Mouse (Mus musculus) hindbrain, embryonic 11.5 days (tissue): Measurements from ENCODE around the gene Zbtb3. TPM values are rescaled to one million over a fixed set of nuclear protein-coding genes. Genes with fewer than 3 reads are reported as not detected.

ENCODE experiments used
- ATAC-seq: fragments of 200-750 bp; cut with Nextera tagmentation; 2 replicates; pipeline ENCODE4 v1.8.0; 2017; ENCODE audit warnings: mild to moderate bottlenecking, moderate TSS enrichment, moderate library complexity; ENCODE audit not compliant: low FRiP score
- DNase-seq: peaks from one replicate; pipeline ENCODE4 v3.0.0-alpha.2; 2015; ENCODE audit warnings: low spot score
- H3K27ac ChIP-seq: fragments of 300-500 bp; sonication (generic); 2 replicates; pipeline ENCODE4 v1.5.1; 2014; ENCODE audit warnings: mild to moderate bottlenecking, low read depth, low read length
- H3K27me3 ChIP-seq: fragments of 300-500 bp; sonication (generic); 2 replicates; pipeline ENCODE4 v1.6.1; 2014; ENCODE audit warnings: mild to moderate bottlenecking, low read length, moderate library complexity, mixed read lengths; ENCODE audit not compliant: control insufficient read depth, insufficient read depth
- H3K36me3 ChIP-seq: fragments of 300-500 bp; sonication (generic); 2 replicates; pipeline ENCODE4 v1.6.1; 2014; ENCODE audit warnings: mild to moderate bottlenecking, low read length, moderate library complexity, mixed read lengths; ENCODE audit not compliant: control insufficient read depth, insufficient read depth
- H3K4me1 ChIP-seq: fragments of 300-500 bp; sonication (generic); replicated peaks from 2 replicates; pipeline ENCODE4 v1.6.1; 2014; ENCODE audit warnings: low read length, mixed read lengths; ENCODE audit not compliant: control insufficient read depth, insufficient read depth
- H3K4me2 ChIP-seq: fragments of 300-500 bp; sonication (generic); replicated peaks from 2 replicates; pipeline ENCODE4 v1.6.1; 2014; ENCODE audit warnings: mild to moderate bottlenecking, low read depth, low read length
- H3K4me3 ChIP-seq: fragments of 300-500 bp; sonication (generic); 2 replicates; pipeline ENCODE4 v1.5.1; 2014; ENCODE audit warnings: low read depth, low read length
- H3K9ac ChIP-seq: fragments of 300-500 bp; sonication (generic); 2 replicates; pipeline ENCODE4 v1.6.1; 2014; ENCODE audit warnings: low read depth, low read length
- H3K9me3 ChIP-seq: fragments of 300-500 bp; sonication (generic); 2 replicates; pipeline ENCODE4 v1.6.1; 2016; ENCODE audit warnings: low read length; ENCODE audit not compliant: control insufficient read depth
- WGBS: fragments of 180-500 bp; shearing (Covaris S2); extraction: QIAGEN DNeasy Blood & Tissue Kit; methylation state at CpG from one replicate; pipeline ENCODE4 v1.1.7; 2014; 5-methylcytosine and 5-hydroxymethylcytosine counted together
- polyA plus RNA-seq: library from polyadenylated mRNA; unstranded; fragments of >200 nt; fragmentation: Nextera tagmentation; extraction: Ambion mirVana; gene quantifications from 2 replicates; pipeline ENCODE4 v1.2.1, GENCODE M21; 2014

The Zbtb3 gene
- polyA plus RNA-seq, 1 experiment from 2014 or later: 7.5 TPM

DNA sequence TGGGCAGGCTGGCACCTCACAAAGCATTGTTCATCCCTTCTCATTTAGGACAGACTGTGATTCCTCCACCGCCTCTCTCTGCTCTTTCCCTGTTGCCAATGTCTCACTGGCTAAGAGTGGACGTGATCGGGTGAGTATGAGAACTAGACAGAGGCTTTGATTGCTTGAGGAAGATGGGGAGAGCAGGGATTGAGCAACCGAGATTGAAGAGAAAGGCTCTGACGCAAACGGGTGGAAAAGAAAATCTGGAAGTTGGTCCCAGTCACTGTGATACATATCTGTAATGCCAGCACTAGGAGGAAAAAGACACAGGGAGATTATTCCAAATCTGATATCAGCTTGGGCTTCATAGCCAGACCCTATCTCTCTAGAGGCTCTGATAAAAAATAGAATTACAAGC lies 40.6 kb downstream of the Zbtb3 start:
- no peaks in the 10 kb centered on the region for H3K27me3 ChIP-seq
- H3K4me2 ChIP-seq: no peak overlapping the region
- ATAC-seq (no peak), DNase-seq (no peak)
- 91% methylated on average over 6 of the region's 6 CpGs for WGBS
- H3K27ac ChIP-seq: no peak overlapping the region
- H3K36me3 ChIP-seq: 0 out of 2 replicates have a peak, but pooled peaks cover 9% of the 10 kb centered on the region
- no peak overlapping the region for H3K9ac ChIP-seq
- H3K4me1 ChIP-seq: peaks cover 6% of the 10 kb centered on the region; the same call in 1 of the 2 replicates
- no peak overlapping the region for H3K4me3 ChIP-seq
- H3K9me3 ChIP-seq: no peaks in the 10 kb centered on the region

DNA sequence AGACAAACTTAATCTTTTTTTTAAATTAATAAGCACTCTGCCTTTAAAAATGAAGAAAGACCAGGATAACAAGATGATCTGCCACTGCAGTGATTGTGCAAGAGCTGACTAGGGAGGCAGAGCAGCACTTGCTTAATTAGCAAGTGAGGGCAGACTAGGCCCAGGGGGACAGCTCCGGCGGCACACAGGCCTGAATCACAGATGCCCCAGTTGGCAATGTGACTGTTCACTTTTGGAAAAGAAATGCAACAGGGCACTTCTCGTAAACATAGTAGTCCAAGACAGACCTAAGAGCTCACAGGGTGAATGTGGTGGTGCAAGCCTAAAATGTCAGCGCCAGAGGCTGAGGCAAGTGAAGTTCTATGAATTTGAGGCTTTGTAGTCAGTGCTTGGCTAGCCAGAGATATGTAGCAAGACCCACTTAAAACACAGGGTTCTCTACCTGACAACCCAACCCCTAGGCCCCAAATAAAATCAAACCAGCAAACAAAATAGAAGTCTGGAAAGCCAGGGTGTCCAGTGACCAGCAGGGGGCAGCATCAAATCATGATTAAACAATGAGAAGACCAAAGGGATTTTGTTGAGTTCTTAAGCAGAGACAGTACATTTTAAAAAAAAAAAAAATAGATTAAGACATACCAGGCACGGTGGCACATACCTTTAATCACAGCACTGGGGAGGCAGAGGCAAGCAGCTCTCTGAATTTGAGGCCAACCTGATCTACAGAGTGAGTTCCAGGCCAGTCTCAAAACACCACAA lies 42.2 kb downstream of the Zbtb3 start:
- no peaks in the 10 kb centered on the region for H3K27me3 ChIP-seq
- WGBS: 73% methylated on average over 5 of the region's 5 CpGs
- H3K27ac ChIP-seq: no peak overlapping the region
- no peak overlapping the region for H3K4me2 ChIP-seq
- no peak for ATAC-seq
- peak; percentile 86 for DNase-seq
- H3K4me3 ChIP-seq: no peak overlapping the region
- H3K9ac ChIP-seq: no peak overlapping the region
- peaks cover 6% of the 10 kb centered on the region; the same call in 1 of the 2 replicates for H3K4me1 ChIP-seq
- H3K9me3 ChIP-seq: no peaks in the 10 kb centered on the region
- 0 out of 2 replicates have a peak, but pooled peaks cover 9% of the 10 kb centered on the region for H3K36me3 ChIP-seq

DNA sequence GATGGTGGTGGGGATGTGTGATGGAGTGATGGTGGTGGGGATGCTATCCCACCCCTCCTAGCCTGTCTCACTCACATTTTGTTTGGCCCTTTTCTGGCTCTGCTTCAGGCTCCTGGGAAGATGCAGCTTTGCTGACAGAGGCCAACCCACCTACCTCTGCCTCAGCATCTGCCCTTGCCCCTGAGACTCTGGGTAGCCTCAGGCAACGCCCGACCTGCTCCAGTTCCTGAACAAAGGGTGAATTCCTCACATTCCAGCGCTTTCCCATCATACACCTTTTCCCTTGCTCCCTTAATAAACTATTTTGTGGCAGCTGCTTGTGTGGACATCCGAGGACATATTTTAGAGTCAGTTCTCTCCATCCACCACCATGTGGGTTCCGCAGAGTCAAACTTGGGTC lies 46.0 kb downstream of the Zbtb3 start:
- H3K9ac ChIP-seq: no peak overlapping the region
- H3K9me3 ChIP-seq: no peaks in the 10 kb centered on the region
- H3K27ac ChIP-seq: no peak overlapping the region
- 68% methylated on average over 5 of the region's 5 CpGs for WGBS
- H3K4me3 ChIP-seq: no peak overlapping the region
- 0 out of 2 replicates have a peak, but pooled peaks cover 9% of the 10 kb centered on the region for H3K36me3 ChIP-seq
- H3K4me2 ChIP-seq: no peak overlapping the region
- no peak for DNase-seq
- H3K27me3 ChIP-seq: no peaks in the 10 kb centered on the region
- ATAC-seq: no peak
- no peaks in the 10 kb centered on the region; the same call in 1 of the 2 replicates for H3K4me1 ChIP-seq

DNA sequence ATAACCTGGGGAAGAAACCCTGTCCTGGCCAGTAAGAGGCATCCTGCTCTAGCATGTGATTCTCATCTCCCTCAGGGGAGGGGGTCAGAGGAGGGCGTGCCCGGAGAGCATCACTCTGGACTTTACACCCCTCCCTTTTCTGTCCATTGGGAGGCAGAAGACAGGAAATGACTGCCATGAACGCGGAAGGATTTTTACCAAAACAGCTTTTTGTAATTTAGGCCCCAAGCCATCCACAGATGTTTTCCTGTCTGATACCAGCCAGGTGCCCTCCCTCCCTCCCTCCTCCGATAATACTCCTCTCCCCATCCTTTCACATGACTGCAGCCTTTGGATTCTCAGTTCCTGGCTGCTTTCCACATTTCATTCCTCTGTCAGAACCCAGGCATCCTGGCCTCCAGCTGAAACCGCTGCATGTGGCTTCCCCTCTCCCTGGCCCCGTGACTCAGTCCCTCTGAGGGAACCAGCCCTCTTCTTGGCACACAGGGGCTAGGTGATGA lies 48.1 kb downstream of the Zbtb3 start, which contains the start of gene Lrrn4cl:
Gene Lrrn4cl (plus strand): TSS at position 367 of the 500 bp plus-strand sequence.
- H3K36me3 ChIP-seq: 0 out of 2 replicates have a peak, but pooled peaks cover 9% of the 10 kb centered on the region
- no peak for ATAC-seq
- H3K9ac ChIP-seq: no peak within 1 kb of the TSS

DNA sequence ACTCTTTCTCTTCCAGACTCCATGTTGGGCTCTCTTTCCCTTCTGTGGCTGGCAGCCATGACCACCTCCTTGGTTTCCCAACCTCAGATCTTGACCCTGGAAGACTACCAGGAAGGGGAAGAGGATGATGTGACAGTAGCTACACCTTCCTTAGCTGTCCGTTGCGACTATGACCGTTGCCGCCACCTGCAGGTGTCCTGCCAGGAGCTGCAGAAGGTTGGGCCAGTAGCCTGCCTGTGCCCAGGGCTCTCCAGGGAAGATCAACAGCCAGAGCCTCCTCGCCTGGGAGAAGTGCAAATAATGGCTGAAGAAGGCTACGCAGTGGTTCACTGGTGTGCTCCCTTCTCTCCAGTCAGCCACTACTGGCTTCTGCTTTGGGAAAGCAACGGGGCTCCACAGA lies 49.3 kb downstream of the Zbtb3 start:
- Histone ChIP-seq H3K4me1 (no peaks in the 10 kb centered on the region; the same call in 1 of the 2 replicates), H3K36me3 (0 out of 2 replicates have a peak, but pooled peaks cover 5% of the 10 kb centered on the region), H3K9me3 (no peaks in the 10 kb centered on the region), H3K9ac (no peak overlapping the region), H3K4me2 (no peak overlapping the region), H3K27me3 (no peaks in the 10 kb centered on the region), H3K4me3 (no peak overlapping the region), H3K27ac (no peak overlapping the region)
- ATAC-seq (no peak), DNase-seq (no peak)
- WGBS: 55% methylated on average over 7 of the region's 7 CpGs

More for the DNA sequence above, 48.1 kb downstream of the Zbtb3 start, which contains the start of gene Lrrn4cl:
- Histone ChIP-seq H3K4me3 (no peak within 1 kb of the TSS), H3K27me3 (no peaks in the 10 kb centered on the region), H3K9me3 (no peaks in the 10 kb centered on the region), H3K27ac (no peak within 1 kb of the TSS), H3K4me1 (no peaks in the 10 kb centered on the region; the same call in 1 of the 2 replicates), H3K4me2 (no peak within 1 kb of the TSS)
- DNase-seq: peak; percentile 37
- 24% methylated on average over 7 of the region's 7 CpGs for WGBS

DNA sequence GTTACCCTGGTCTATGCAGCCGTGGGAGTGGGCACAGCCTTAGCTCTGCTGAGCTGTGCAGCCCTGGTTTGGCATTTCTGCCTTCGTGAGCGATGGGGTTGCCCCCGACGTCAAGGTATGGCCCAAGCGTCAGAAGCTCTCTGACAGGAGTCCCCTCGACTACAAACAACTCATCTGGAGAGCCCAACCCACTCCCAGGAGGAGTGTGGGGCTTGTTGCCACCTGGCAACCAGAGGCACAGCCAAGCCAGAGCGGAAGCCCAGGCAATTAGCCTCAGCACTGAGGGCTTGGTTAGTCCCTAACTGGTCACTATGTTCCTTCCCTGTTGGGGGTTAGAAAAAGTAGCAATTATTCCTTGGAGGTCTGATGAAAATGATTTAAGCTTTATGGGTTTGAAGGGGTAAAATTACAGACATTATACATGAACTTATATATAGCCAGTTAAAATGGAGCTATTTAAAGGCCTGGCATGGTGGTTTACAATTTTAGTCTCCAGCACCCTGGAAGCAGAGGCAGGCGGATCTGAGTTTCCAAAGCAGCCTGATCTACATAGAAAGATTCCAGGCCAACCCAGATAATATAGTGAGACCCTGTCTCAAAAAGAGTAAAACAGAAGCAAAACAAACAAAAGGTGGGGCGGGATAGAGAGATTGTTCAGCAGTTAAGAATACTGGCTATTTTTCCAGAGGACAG lies 50.0 kb downstream of the Zbtb3 start:
- no peak overlapping the region for H3K4me3 ChIP-seq
- no peak overlapping the region for H3K9ac ChIP-seq
- no peaks in the 10 kb centered on the region for H3K9me3 ChIP-seq
- no peaks in the 10 kb centered on the region; the same call in 1 of the 2 replicates for H3K4me1 ChIP-seq
- H3K27me3 ChIP-seq: no peaks in the 10 kb centered on the region
- H3K36me3 ChIP-seq: 0 out of 2 replicates have a peak, but pooled peaks cover 1% of the 10 kb centered on the region
- ATAC-seq (no peak), DNase-seq (no peak)
- WGBS: 60% methylated on average over 10 of the region's 10 CpGs
- H3K4me2 ChIP-seq: no peak overlapping the region
- no peak overlapping the region for H3K27ac ChIP-seq

DNA sequence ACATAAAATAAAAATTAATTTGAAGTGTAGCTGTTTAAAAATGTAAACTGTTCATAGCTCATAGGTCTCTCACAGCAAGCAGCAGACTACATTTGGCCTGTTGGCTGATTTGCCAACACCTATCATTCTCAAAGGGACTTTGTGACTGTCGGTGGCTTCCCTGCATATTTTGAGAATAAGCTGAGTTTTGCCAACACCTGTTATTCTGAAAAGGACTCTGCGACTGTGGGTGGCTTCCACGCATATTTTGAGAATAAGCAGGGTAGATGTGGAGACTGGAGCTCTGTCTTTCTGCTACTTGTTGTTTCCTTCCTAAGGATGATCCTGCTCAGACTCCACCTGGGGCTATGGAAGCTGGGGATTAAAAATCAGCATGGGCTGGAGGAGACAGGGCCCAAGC lies 50.8 kb downstream of the Zbtb3 start:
- no peaks in the 10 kb centered on the region for H3K36me3 ChIP-seq
- H3K9ac ChIP-seq: no peak overlapping the region
- DNase-seq (no peak), ATAC-seq (no peak)
- no peaks in the 10 kb centered on the region; the same call in 1 of the 2 replicates for H3K4me1 ChIP-seq
- H3K27ac ChIP-seq: no peak overlapping the region
- H3K4me3 ChIP-seq: no peak overlapping the region
- no peaks in the 10 kb centered on the region for H3K27me3 ChIP-seq
- WGBS: 82% methylated on average over 3 of the region's 3 CpGs
- no peak overlapping the region for H3K4me2 ChIP-seq
- H3K9me3 ChIP-seq: no peaks in the 10 kb centered on the region
